Mouse (Mus musculus) thymus, adult 18-20 months (tissue): ENCODE data around the gene Mtmr1.

Experiments used
- DNase-seq, 2 experiments: peaks; one replicate each; pipeline ENCODE4 v3.0.0; 2022; ENCODE audit warnings: mixed read lengths in 2 of 2

Mtmr1 gene

DNA sequence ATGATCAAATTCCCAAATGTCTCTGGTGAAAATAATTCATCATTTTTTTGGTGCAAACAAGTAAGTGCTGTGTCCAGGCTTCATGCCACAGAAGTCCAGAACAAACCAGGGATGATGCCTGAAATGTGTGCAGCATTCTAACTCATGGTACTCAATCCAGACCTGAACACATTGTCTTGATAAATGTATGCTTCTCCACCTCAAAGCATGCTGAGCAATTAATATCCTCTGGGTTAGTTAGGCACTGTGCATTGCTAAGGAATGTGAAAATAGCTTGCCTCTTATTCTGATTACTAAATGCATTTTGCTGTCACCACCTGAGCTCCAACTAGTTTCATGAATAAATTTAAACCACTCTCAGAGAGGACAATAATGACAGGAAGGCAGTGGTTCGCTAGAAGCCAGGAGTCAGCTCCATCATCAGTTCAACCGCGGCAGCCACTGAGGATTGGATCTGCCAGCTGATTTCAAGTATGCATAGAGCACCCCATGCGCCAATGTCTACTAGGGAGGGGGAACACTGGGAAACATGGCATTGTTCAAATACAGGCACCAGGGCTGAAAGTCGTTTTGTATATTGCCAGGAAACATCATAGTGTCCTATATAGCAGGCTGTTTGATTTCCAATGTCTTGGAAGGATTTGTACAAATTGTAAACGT, 91.6 kb downstream of the Mtmr1 start:
- no peak for DNase-seq

DNA sequence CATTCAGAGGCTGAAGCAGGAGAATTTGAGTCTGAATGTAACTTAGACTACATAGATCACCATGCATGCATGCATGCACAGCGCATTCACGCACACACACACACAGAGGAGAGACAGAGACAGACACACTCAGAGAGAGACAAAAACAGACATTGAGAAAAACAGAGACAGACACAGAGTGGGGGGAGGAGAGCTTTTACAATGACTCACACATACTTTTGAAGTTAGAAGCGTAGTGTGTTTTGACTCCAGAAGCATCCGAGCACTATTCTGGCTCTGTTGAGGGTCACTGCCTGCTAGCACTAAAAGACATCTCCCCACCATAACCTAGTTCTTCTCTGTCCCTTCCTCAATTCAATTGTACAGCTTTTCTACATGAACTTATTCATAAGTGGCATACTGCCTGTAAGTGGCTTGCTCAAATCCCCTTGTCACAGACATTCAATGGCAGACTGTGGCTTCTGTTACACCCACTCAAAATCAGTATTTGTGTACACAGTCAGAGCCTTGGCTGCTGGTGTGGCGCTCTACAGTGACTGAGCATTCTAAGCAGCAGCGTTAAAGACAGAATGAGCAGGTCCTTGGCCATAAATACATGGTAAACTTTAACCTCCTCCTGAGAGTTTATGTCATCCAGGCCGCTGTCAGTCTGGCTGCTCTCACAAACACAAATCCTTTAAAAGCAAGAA, 99.7 kb downstream of the Mtmr1 start:
- no peak for DNase-seq

DNA sequence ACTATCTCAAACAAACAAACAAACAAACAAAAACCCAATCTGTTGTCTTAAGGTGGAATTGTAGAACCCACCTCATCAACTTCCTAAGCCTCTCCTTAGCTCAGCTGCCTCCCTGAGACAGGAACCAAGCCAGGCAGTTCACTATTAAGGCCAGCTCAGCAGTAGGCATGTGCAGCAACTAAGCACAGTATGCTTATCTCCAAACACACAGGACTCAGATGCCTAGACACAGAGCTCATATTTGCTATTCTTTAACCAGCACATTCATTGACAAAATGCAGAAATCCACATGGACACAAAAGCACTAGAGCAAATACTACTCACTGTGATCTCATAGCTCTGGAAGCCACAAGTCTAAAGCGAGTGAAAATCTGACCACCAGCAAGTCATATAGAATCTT, 100.9 kb downstream of the Mtmr1 start:
- no peak for DNase-seq

DNA sequence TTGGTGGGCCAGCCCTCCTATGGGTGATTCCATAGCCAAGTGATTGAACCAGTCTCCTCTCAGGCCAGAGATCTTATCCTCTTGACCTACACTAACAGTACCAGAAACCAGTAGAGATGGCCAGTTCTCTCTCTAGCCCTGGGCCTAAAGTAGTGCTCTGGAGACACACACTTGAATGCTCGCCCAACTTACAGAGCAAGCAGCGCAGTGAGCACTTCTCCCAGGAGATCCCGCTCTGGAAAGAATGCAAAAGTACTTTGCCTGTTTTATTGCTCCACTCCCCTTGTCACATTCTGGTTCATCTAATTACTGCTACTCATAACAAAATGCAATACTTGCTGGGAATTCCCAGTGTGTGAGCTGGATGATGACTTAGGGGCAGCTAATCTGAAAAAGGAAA, 102.9 kb downstream of the Mtmr1 start:
- no peak for DNase-seq
